Mouse (Mus musculus) ES-Bruce4 (cell line): ENCODE measurements around the gene Aqp8.

ENCODE experiments used
- CTCF ChIP-seq: IDR thresholded peaks from one replicate; pipeline ENCODE4 v1.8.1; 2011; ENCODE audit warnings: low read depth, low read length
- EP300 ChIP-seq: IDR thresholded peaks from 2 replicates; pipeline ENCODE4 v1.6.1; 2011; ENCODE audit warnings: low read depth, low read length; ENCODE audit not compliant: insufficient read depth
- POLR2A ChIP-seq: IDR thresholded peaks from one replicate; pipeline ENCODE4 v1.8.1; 2011; ENCODE audit warnings: low read length; ENCODE audit not compliant: insufficient read depth

GRCm38 (mm10) chr7:123455088-123455487, 7.0 kb upstream of the Aqp8 start:
- TF ChIP-seq CTCF (no peak), EP300 (no peak), POLR2A (no peak)
